28 mouse cellular contexts compared by ENCODE assay signal in genomic region chr12:82599011-82599410, GRCm38 (mm10). TPM values are rescaled to one million over a fixed set of nuclear protein-coding genes. Genes with fewer than 3 reads are reported as not detected.
"Had no signal": no experiment of that assay in that cellular context is flagged by ENCODE, and none has a peak within 500 bp of the region (broad histone marks: within the 10 kb centered on the region; RNA-seq: fewer than 3 reads in every experiment).

No protein-coding gene starts in this region.

- H3K9ac ChIP-seq: embryonic facial prominence, embryonic 12.5 days; embryonic facial prominence, embryonic 13.5 days; embryonic facial prominence, embryonic 15.5 days; forebrain, embryonic 12.5 days; forebrain, embryonic 13.5 days; forebrain, embryonic 15.5 days; forebrain, postnatal 0 days had no signal

- H3K27me3 ChIP-seq: embryonic facial prominence, embryonic 12.5 days; embryonic facial prominence, embryonic 13.5 days; embryonic facial prominence, embryonic 15.5 days; forebrain, embryonic 12.5 days; forebrain, embryonic 13.5 days; forebrain, embryonic 15.5 days had no signal

- H3K4me3 ChIP-seq: embryonic facial prominence, embryonic 10.5 days; embryonic facial prominence, embryonic 12.5 days; embryonic facial prominence, embryonic 13.5 days; embryonic facial prominence, embryonic 15.5 days; erythroblast, embryonic 14.5 days; forebrain, embryonic 10.5 days; forebrain, embryonic 12.5 days; forebrain, embryonic 13.5 days; forebrain, embryonic 15.5 days; gastrocnemius, adult 2 months; heart, adult 2 months had no signal

- H3K9me3 ChIP-seq: embryonic facial prominence, embryonic 10.5 days; embryonic facial prominence, embryonic 12.5 days; embryonic facial prominence, embryonic 13.5 days; embryonic facial prominence, embryonic 15.5 days; forebrain, embryonic 10.5 days; forebrain, embryonic 12.5 days; forebrain, embryonic 13.5 days; forebrain, embryonic 15.5 days had no signal

- DNase-seq: cerebellum, adult 2 months; cerebellum, adult 8-10 months; cerebellum, adult 9-10 months; cerebellum, adult 9-11 months; cerebellum, postnatal 10 days; cerebellum, postnatal 14 days; cerebellum, postnatal 25 days; cerebellum, postnatal 36 days; embryo, embryonic 11 days; forebrain, postnatal 0 days; gastrocnemius, adult 2 months; gastrocnemius, postnatal 10 days; gastrocnemius, postnatal 14 days; gastrocnemius, postnatal 25 days; gastrocnemius, postnatal 36 days; heart, adult 18-20 months; heart, adult 2 months had no signal

- H3K27ac ChIP-seq: embryonic facial prominence, embryonic 10.5 days; embryonic facial prominence, embryonic 12.5 days; embryonic facial prominence, embryonic 13.5 days; embryonic facial prominence, embryonic 15.5 days; forebrain, embryonic 10.5 days; forebrain, embryonic 12.5 days; forebrain, embryonic 13.5 days; forebrain, embryonic 15.5 days; gastrocnemius, adult 2 months; heart, adult 2 months had no signal

- H3K4me2 ChIP-seq: embryonic facial prominence, embryonic 12.5 days; embryonic facial prominence, embryonic 13.5 days; embryonic facial prominence, embryonic 15.5 days; forebrain, embryonic 12.5 days; forebrain, embryonic 13.5 days; forebrain, embryonic 15.5 days had no signal

- ATAC-seq: forebrain, embryonic 13.5 days; forebrain, embryonic 14.5 days; forebrain, embryonic 15.5 days; forebrain, embryonic 16.5 days; forebrain, postnatal 0 days had no signal

- H3K36me3 ChIP-seq: embryonic facial prominence, embryonic 10.5 days; embryonic facial prominence, embryonic 12.5 days; embryonic facial prominence, embryonic 13.5 days; embryonic facial prominence, embryonic 15.5 days; forebrain, embryonic 10.5 days; forebrain, embryonic 12.5 days; forebrain, embryonic 15.5 days had no signal

- H3K4me1 ChIP-seq: embryonic facial prominence, embryonic 12.5 days; embryonic facial prominence, embryonic 15.5 days; forebrain, embryonic 12.5 days had no signal

RNA-seq across cellular contexts. Expression of gene Rgs6, which starts 10.9 kb away (rescaled TPM):
- polyA plus RNA-seq: erythroblast, embryonic 14.5 days had no signal
